Mouse (Mus musculus): ENCODE results near the gene Olfr832. TPM values are rescaled to one million over a fixed set of nuclear protein-coding genes. Genes with fewer than 3 reads are reported as not detected.
"Not testable (repeated sequence)": the region's sequence is repeated elsewhere in the genome, so short reads cannot be mapped to it uniquely, and the experiment has no call there.

Olfr832 gene
- total RNA-seq (2021) = not detected

- DNase-seq; intact Hi-C loops (cut with DNase I): not testable (repeated sequence)
These were observed at the start of gene Olfr832 for GRCm38 (mm10) chr9:18936822-18937221. Gene Olfr832 (plus strand): TSS chr9:18937122.

- DNase-seq; intact Hi-C loops (cut with DNase I): not testable (repeated sequence)
These were observed 29.2 kb upstream of the Olfr832 start for GRCm38 (mm10) chr9:18907699-18908098.

- DNase-seq; intact Hi-C loops (cut with DNase I): not testable (repeated sequence)
These were observed 9.0 kb upstream of the Olfr832 start for GRCm38 (mm10) chr9:18927921-18928320.

GRCm38 (mm10) chr9:18962021-18962420, 25.1 kb downstream of the Olfr832 start:
- intact Hi-C loops (cut with DNase I) = loop anchor here (1.0 kb wide), 1 partner anchor 43 kb away; no protein-coding TSS in a partner anchor
- DNase-seq = no peak

GRCm38 (mm10) chr9:18987690-18988089, 50.8 kb downstream of the Olfr832 start, which contains the start of gene Olfr834:
Gene Olfr834 (plus strand): TSS chr9:18987990.
- intact Hi-C loops (cut with DNase I) = no loop called here

More at GRCm38 (mm10) chr9:18987690-18988089, 50.8 kb downstream of the Olfr832 start, which contains the start of gene Olfr834:
- no peak for DNase-seq

Other genes starting within 250 kb of the Olfr832 start
- not detected for gene Olfr24, start 173.1 kb upstream of the Olfr832 start, total RNA-seq (2021)
- gene Olfr828, start 117.6 kb upstream of the Olfr832 start, total RNA-seq (2021) = not detected
- gene Olfr829, start 82.2 kb upstream of the Olfr832 start, total RNA-seq (2021) = not detected
- gene Olfr830, start 62.4 kb upstream of the Olfr832 start, total RNA-seq (2021) = not detected
- not detected for gene Olfr834, start 50.9 kb downstream of the Olfr832 start, total RNA-seq (2021)
- gene Olfr835, start 95.6 kb downstream of the Olfr832 start, total RNA-seq (2021) = not detected
- not detected for gene Olfr836, start 183.3 kb downstream of the Olfr832 start, total RNA-seq (2021)
- not detected for gene Olfr837, start 199.2 kb downstream of the Olfr832 start, total RNA-seq (2021)
- gene Olfr839-ps1, start 240.2 kb downstream of the Olfr832 start, total RNA-seq (2021) = not detected

All from heart, postnatal 36 days (tissue).